16 mouse cellular contexts compared by ENCODE assay signal in genomic region chr11:71411958-71412357, GRCm38 (mm10).
"Had no signal": no experiment of that assay in that cellular context is flagged by ENCODE, and none has a peak within 500 bp of the region (broad histone marks: within the 10 kb centered on the region; RNA-seq: fewer than 3 reads in every experiment).

No protein-coding gene starts in this region.

- H3K27ac ChIP-seq: neural tube, embryonic 13.5 days; neural tube, embryonic 15.5 days; stomach, embryonic 15.5 days; stomach, postnatal 0 days had no signal

- H3K9me3 ChIP-seq: neural tube, embryonic 13.5 days; stomach, embryonic 15.5 days had no signal

- H3K4me1 ChIP-seq: stomach, embryonic 15.5 days had no signal

- H3K36me3 ChIP-seq: neural tube, embryonic 13.5 days; neural tube, embryonic 15.5 days; stomach, embryonic 15.5 days had no signal

- H3K27me3 ChIP-seq: neural tube, embryonic 13.5 days; neural tube, embryonic 15.5 days; stomach, embryonic 15.5 days had no signal

- H3K9ac ChIP-seq: neural tube, embryonic 13.5 days; neural tube, embryonic 15.5 days; stomach, embryonic 15.5 days had no signal

- H3K4me3 ChIP-seq: neural tube, embryonic 13.5 days; neural tube, embryonic 15.5 days; stomach, embryonic 15.5 days had no signal

- H3K4me2 ChIP-seq: neural tube, embryonic 13.5 days; neural tube, embryonic 15.5 days; stomach, embryonic 15.5 days had no signal

- DNase-seq: retina, postnatal 1 day; right cerebral cortex, adult 18-20 months; right cerebral cortex, postnatal 14 days; right cerebral cortex, postnatal 25 days; right cerebral cortex, postnatal 4 days; spleen, adult 18-20 months; thymus, adult 18-20 months; thymus, adult 2 months; thymus, postnatal 14 days; thymus, postnatal 25 days; thymus, postnatal 36 days; thymus, postnatal 4 days had no signal
